9 mouse cellular contexts compared by ENCODE assay signal in the genomic region with DNA sequence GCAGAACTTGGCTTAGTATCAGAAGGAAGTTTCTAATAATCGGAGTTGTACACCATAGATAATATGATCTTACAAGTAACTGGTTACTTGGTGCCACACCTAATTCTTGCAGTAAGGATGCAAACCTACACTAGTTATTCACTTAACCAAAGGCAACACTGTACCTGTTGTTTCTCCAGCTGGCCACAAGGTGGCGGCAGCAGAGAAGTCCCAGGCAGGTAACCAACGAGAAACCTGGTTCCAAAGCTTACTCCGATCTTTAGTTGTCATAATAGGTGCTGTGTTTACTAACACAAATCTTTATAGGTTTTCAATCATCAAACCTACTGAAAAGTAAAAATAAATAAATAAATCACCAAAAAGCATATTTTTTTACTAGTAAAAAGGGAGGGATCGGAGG. TPM values are rescaled to one million over a fixed set of nuclear protein-coding genes. Genes with fewer than 3 reads are reported as not detected.
A peak's percentile ranks its signal among the peaks of the same experiment; 100 is the strongest.
DNase-seq lines count a peak whose midpoint lies in the region; ATAC-seq and TF ChIP-seq lines count a peak whose summit lies in the region.
"Had no signal": no experiment of that assay in that cellular context is flagged by ENCODE, and none has a peak within 500 bp of the region (broad histone marks: within the 10 kb centered on the region; RNA-seq: fewer than 3 reads in every experiment).

No protein-coding gene starts in this region.

- H3K36me3 ChIP-seq in liver, embryonic 14.5 days (replicated peaks; ENCODE audit: control insufficient read depth, insufficient read depth, low read depth) = no peaks in the 10 kb centered on the region
- H3K36me3 ChIP-seq: neural tube, embryonic 13.5 days had no signal

- H3K9ac ChIP-seq in liver, embryonic 14.5 days (replicated peaks) = no peak overlapping the region
- H3K9ac ChIP-seq: neural tube, embryonic 13.5 days had no signal

- no peak overlapping the region for H3K4me2 ChIP-seq in liver, embryonic 14.5 days (ENCODE audit: low read depth)
- H3K4me2 ChIP-seq: neural tube, embryonic 13.5 days had no signal

- DNase-seq in ovary, postnatal 14 days (ENCODE audit: low spot score) = peak; percentile 39
- DNase-seq in ovary, postnatal 10 days (ENCODE audit: low spot score) = no peak
- peak; percentile 49 to 80 for DNase-seq in adrenal gland, adult (ENCODE audit: inconsistent age in 2 of 2, low spot score in 1 of 2)
- peak; percentile 74 for DNase-seq in embryo, embryonic 10 days (ENCODE audit: low spot score)
- DNase-seq in induced T-regulatory cell, adult 2 months (ENCODE audit: low read depth) = peak; percentile 79
- DNase-seq in liver, embryonic 14.5 days (ENCODE audit: low read depth in 3 of 3, low spot score in 3 of 3) = peak in 1 of 3 experiments; percentile 40
- peak; percentile 55 for DNase-seq in right cerebral cortex, postnatal 14 days

- H3K4me1 ChIP-seq in liver, embryonic 14.5 days (replicated peaks; ENCODE audit: control insufficient read depth in 2 of 2, insufficient read depth in 2 of 2, low read length in 1 of 2) = no peaks in the 10 kb centered on the region

- H3K9me3 ChIP-seq in liver, embryonic 14.5 days (ENCODE audit: control insufficient read depth, low read length) = no peaks in the 10 kb centered on the region
- H3K9me3 ChIP-seq: neural tube, embryonic 13.5 days had no signal

- no peak for TF ChIP-seq EP300 in liver, embryonic 14.5 days (IDR thresholded peaks at IDR 0.05; ENCODE audit: low read depth)

- no peak overlapping the region for H3K27ac ChIP-seq in liver, embryonic 14.5 days
- H3K27ac ChIP-seq: neural tube, embryonic 13.5 days had no signal

- 22% methylated on average over 5 of the region's 5 CpGs for WGBS in liver, embryonic 14.5 days (ENCODE audit: insufficient replicate concordance)

- no peak overlapping the region for H3K4me3 ChIP-seq in liver, embryonic 14.5 days (ENCODE audit: insufficient read depth in 1 of 2, low read depth in 2 of 2, low read length in 2 of 2)
- H3K4me3 ChIP-seq: neural tube, embryonic 13.5 days had no signal

- H3K27me3 ChIP-seq in liver, embryonic 14.5 days (ENCODE audit: control insufficient read depth, insufficient read depth, low read length) = no peaks in the 10 kb centered on the region
- H3K27me3 ChIP-seq: neural tube, embryonic 13.5 days had no signal

- peak; percentile 88 for TF ChIP-seq CTCF in liver, embryonic 14.5 days (IDR thresholded peaks at IDR 0.05; ENCODE audit: low read depth)

- ATAC-seq in liver, embryonic 14.5 days (ENCODE audit: insufficient read depth) = no peak
- no peak for ATAC-seq in inflammation-experienced regulatory T-cells, adult 6 months

RNA-seq across cellular contexts. Expression of a gene that starts 24.3 kb away (rescaled TPM):
- polyA plus RNA-seq in liver, embryonic 14.5 days (2012; rRNA removed) = 6.3 and 13.6 TPM in 2 replicates
- polyA plus RNA-seq in liver, embryonic 14.5 days (2014; fragmentation: Nextera tagmentation; extraction: Ambion mirVana) = 15.0 and 17.8 TPM in 2 replicates
- 10 to 100 TPM in 2 of 3 experiments, 1 to 10 TPM in 1; 8.4 to 17.2 (median 17.0) TPM for polyA plus RNA-seq in inflammation-experienced regulatory T-cells, adult 6 months (2017; shearing (Covaris generic))

RNA-seq across cellular contexts. Expression of a gene that starts 35.8 kb away (rescaled TPM):
- polyA plus RNA-seq in liver, embryonic 14.5 days (2012; rRNA removed) = 7.2 and 8.8 TPM in 2 replicates
- polyA plus RNA-seq in liver, embryonic 14.5 days (2014; fragmentation: Nextera tagmentation; extraction: Ambion mirVana) = 14.3 and 16.6 TPM in 2 replicates
- 10 to 100 TPM; 15.0 to 18.1 (median 17.3) TPM for polyA plus RNA-seq in inflammation-experienced regulatory T-cells, adult 6 months (2017; shearing (Covaris generic))
